Comparison of ENCODE assay signal across 9 mouse cellular contexts in the genomic region with DNA sequence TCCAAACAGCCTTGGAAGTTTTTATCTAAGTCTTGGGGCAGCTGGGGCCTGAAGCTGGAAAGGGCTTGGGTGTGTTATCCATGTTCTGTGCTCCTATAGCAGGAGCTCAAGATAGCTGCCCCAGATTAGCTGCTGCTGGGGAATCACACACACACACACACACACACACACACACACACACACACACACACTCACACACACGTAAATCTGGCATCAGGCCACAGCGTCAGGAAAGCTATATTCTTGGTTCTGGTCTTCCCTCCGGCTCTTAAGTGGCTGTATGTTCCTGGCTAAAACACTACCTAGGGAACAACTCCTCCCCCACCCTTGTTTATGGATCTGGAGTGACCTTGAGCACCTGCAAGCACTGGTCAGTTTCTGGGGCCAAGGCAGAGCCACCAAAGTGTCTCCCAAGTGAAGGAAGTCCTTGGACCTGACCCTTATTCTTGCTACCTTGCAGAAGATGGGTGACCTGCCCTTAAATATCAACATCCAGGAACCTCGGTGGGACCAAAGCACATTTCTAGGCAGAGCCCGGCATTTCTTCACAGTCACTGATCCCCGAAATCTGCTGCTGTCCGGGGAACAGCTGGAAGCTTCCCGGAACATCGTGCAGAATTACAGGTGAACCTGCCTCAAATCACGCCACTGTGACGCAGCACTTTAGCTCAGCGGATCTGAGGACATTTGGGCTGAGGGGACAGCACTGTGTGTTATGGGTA. TPM values are rescaled to one million over a fixed set of nuclear protein-coding genes. Genes with fewer than 3 reads are reported as not detected.
DNase-seq lines count a peak whose midpoint lies in the region; ATAC-seq and TF ChIP-seq lines count a peak whose summit lies in the region.
"Had no signal": no experiment of that assay in that cellular context is flagged by ENCODE, and none has a peak within 500 bp of the region (broad histone marks: within the 10 kb centered on the region; RNA-seq: fewer than 3 reads in every experiment).

No protein-coding gene starts in this region.

- no peak for TF ChIP-seq CTCF in E14TG2a.4 (conservative IDR thresholded peaks at IDR 0.05; ENCODE audit: low read length)

- no peaks in the 10 kb centered on the region for H3K9me3 ChIP-seq in heart, embryonic 12.5 days (replicated peaks)
- no peaks in the 10 kb centered on the region for H3K9me3 ChIP-seq in E14TG2a.4 (ENCODE audit: low read length)
- no peaks in the 10 kb centered on the region for H3K9me3 ChIP-seq in forebrain, embryonic 14.5 days (replicated peaks; ENCODE audit: control insufficient read depth, low read length)
- H3K9me3 ChIP-seq in liver, embryonic 16.5 days (replicated peaks; ENCODE audit: control insufficient read depth, low read length), result no peaks in the 10 kb centered on the region

- DNase-seq in heart, postnatal 25 days (ENCODE audit: low spot score), result no peak
- DNase-seq in forebrain, embryonic 14.5 days (ENCODE audit: low spot score), result no peak
- no peak for DNase-seq in urinary bladder, adult 18-20 months (ENCODE audit: low spot score in 2 of 2)
- no peak for DNase-seq in frontal cortex, postnatal 14 days (ENCODE audit: low spot score in 2 of 2)
- DNase-seq: embryo, embryonic 11 days had no signal

- 73% methylated on average over 12 of the region's 12 CpGs for WGBS in heart, embryonic 12.5 days
- 82% methylated on average over 12 of the region's 12 CpGs for WGBS in forebrain, embryonic 14.5 days
- 75% methylated on average over 12 of the region's 12 CpGs for WGBS in liver, embryonic 16.5 days (ENCODE audit: insufficient replicate concordance)

- intact Hi-C loops in heart, postnatal 25 days (cut with DNase I), result no loop called here

- H3K4me1 ChIP-seq in heart, embryonic 12.5 days (replicated peaks), result peaks cover 28% of the 10 kb centered on the region
- H3K4me1 ChIP-seq in E14TG2a.4 (replicated peaks; ENCODE audit: low read depth, low read length), result peaks cover 71% of the 10 kb centered on the region
- H3K4me1 ChIP-seq in forebrain, embryonic 14.5 days (ENCODE audit: control insufficient read depth, insufficient read depth, low read length), result peaks cover 28% of the 10 kb centered on the region
- peaks cover 25% of the 10 kb centered on the region for H3K4me1 ChIP-seq in liver, embryonic 16.5 days (ENCODE audit: control insufficient read depth, low read depth, low read length)

- no peak for ATAC-seq in heart, embryonic 12.5 days (ENCODE audit: insufficient number of reproducible peaks, low FRiP score)
- no peak for ATAC-seq in forebrain, embryonic 14.5 days
- no peak for ATAC-seq in liver, embryonic 16.5 days (ENCODE audit: low read depth)
- ATAC-seq in erythroblast, adult 5-6 weeks (replicated peaks; ENCODE audit: low FRiP score, poor library complexity, severe bottlenecking), result no peak

- H3K4me2 ChIP-seq in heart, embryonic 12.5 days, result peak overlapping the region; percentile 83
- peak overlapping the region; percentile 68 for H3K4me2 ChIP-seq in forebrain, embryonic 14.5 days (ENCODE audit: low read length)
- H3K4me2 ChIP-seq in liver, embryonic 16.5 days (ENCODE audit: low read depth, low read length), result peak overlapping the region; percentile 84

- H3K27me3 ChIP-seq in heart, embryonic 12.5 days (replicated peaks), result peaks cover 27% of the 10 kb centered on the region
- H3K27me3 ChIP-seq in E14TG2a.4 (ENCODE audit: insufficient read depth, low read length), result peaks cover 68% of the 10 kb centered on the region
- H3K27me3 ChIP-seq in forebrain, embryonic 14.5 days (replicated peaks; ENCODE audit: control insufficient read depth, insufficient read depth, low read length), result peaks cover 6% of the 10 kb centered on the region; the same call in 1 of the 2 replicates
- peaks cover 30% of the 10 kb centered on the region for H3K27me3 ChIP-seq in liver, embryonic 16.5 days (ENCODE audit: control insufficient read depth, insufficient read depth, low read depth, low read length)

- H3K4me3 ChIP-seq in heart, embryonic 12.5 days, result peak overlapping the region; percentile 63
- peak overlapping the region; percentile 74; the same call in 1 of the 2 replicates for H3K4me3 ChIP-seq in E14TG2a.4 (replicated peaks; ENCODE audit: low read length)
- H3K4me3 ChIP-seq in forebrain, embryonic 14.5 days (ENCODE audit: low read depth, low read length), result peak overlapping the region; percentile 51
- no peak overlapping the region; the same call in 1 of the 2 replicates for H3K4me3 ChIP-seq in liver, embryonic 16.5 days (ENCODE audit: low read depth, low read length)

- H3K9ac ChIP-seq in heart, embryonic 12.5 days, result peak overlapping the region; percentile 79
- peak overlapping the region; percentile 77 for H3K9ac ChIP-seq in forebrain, embryonic 14.5 days (ENCODE audit: low read length)
- H3K9ac ChIP-seq in liver, embryonic 16.5 days (ENCODE audit: low read depth, low read length), result no peak overlapping the region

- peaks cover 41% of the 10 kb centered on the region for H3K36me3 ChIP-seq in heart, embryonic 12.5 days
- peaks cover 5% of the 10 kb centered on the region; the same call in 1 of the 2 replicates for H3K36me3 ChIP-seq in E14TG2a.4 (ENCODE audit: insufficient read depth, low read length)
- peaks cover 43% of the 10 kb centered on the region for H3K36me3 ChIP-seq in forebrain, embryonic 14.5 days (ENCODE audit: control insufficient read depth, insufficient read depth, low read length)
- H3K36me3 ChIP-seq in liver, embryonic 16.5 days (ENCODE audit: control insufficient read depth, insufficient read depth), result no peaks in the 10 kb centered on the region

- peak overlapping the region; percentile 93 for H3K27ac ChIP-seq in heart, embryonic 12.5 days (ENCODE audit: poor library complexity, severe bottlenecking)
- H3K27ac ChIP-seq in forebrain, embryonic 14.5 days (ENCODE audit: low read depth, low read length), result peak overlapping the region; percentile 90
- H3K27ac ChIP-seq in liver, embryonic 16.5 days (ENCODE audit: low read length), result peak overlapping the region; percentile 75; the same call in 1 of the 2 replicates

RNA-seq across cellular contexts. Expression of a gene that starts 1.5 kb away (rescaled TPM):
- 20.4 and 21.3 TPM in 2 replicates for polyA plus RNA-seq in heart, embryonic 12.5 days (2016; fragmentation: Nextera tagmentation; extraction: Ambion mirVana)
- 10 to 100 TPM; 10.7 to 13.9 TPM for total RNA-seq in heart, postnatal 25 days (2021)
- 54.2 and 56.5 TPM in 2 replicates for polyA plus RNA-seq in forebrain, embryonic 14.5 days (2014; fragmentation: Nextera tagmentation; extraction: Ambion mirVana)
- polyA plus RNA-seq in liver, embryonic 16.5 days (2015; fragmentation: Nextera tagmentation; extraction: Ambion mirVana), result 2.9 and 3.5 TPM in 2 replicates
- total RNA-seq in erythroblast, adult 5-6 weeks (2015; ENCODE audit: low replicate concordance), result 9.4 and 16.7 TPM in 2 replicates
- 3.4 and 3.8 TPM in 2 replicates for total RNA-seq in erythroblast, adult 5-6 weeks (2017; ENCODE audit: low replicate concordance)

RNA-seq across cellular contexts. Expression of a gene that starts 3.3 kb away (rescaled TPM):
- 0.09 and 0.18 TPM in 2 replicates for polyA plus RNA-seq in heart, embryonic 12.5 days (2016; fragmentation: Nextera tagmentation; extraction: Ambion mirVana)
- total RNA-seq in heart, postnatal 25 days (2021), result under 1 TPM in 1 of 2 experiments, not detected in 1; 0.16 TPM
- polyA plus RNA-seq in forebrain, embryonic 14.5 days (2014; fragmentation: Nextera tagmentation; extraction: Ambion mirVana), result 1.1 and 1.8 TPM in 2 replicates
- not detected in 2 replicates for polyA plus RNA-seq in liver, embryonic 16.5 days (2015; fragmentation: Nextera tagmentation; extraction: Ambion mirVana)
- total RNA-seq in erythroblast, adult 5-6 weeks (2015; ENCODE audit: low replicate concordance), result not detected in 2 replicates
- total RNA-seq in erythroblast, adult 5-6 weeks (2017; ENCODE audit: low replicate concordance), result 0.28 TPM in 1 of 2 replicates, not detected in the other

RNA-seq across cellular contexts. Expression of a gene that starts 26.2 kb away (rescaled TPM):
- polyA plus RNA-seq in heart, embryonic 12.5 days (2016; fragmentation: Nextera tagmentation; extraction: Ambion mirVana), result 2.9 and 3.0 TPM in 2 replicates
- 1 to 10 TPM; 3.8 to 5.2 TPM for total RNA-seq in heart, postnatal 25 days (2021)
- 1.1 TPM in 2 replicates for polyA plus RNA-seq in forebrain, embryonic 14.5 days (2014; fragmentation: Nextera tagmentation; extraction: Ambion mirVana)
- polyA plus RNA-seq in liver, embryonic 16.5 days (2015; fragmentation: Nextera tagmentation; extraction: Ambion mirVana), result 0.18 and 0.35 TPM in 2 replicates
- not detected in 2 replicates for total RNA-seq in erythroblast, adult 5-6 weeks (2015; ENCODE audit: low replicate concordance)
- not detected in 2 replicates for total RNA-seq in erythroblast, adult 5-6 weeks (2017; ENCODE audit: low replicate concordance)

RNA-seq across cellular contexts. Expression of a gene that starts 34.6 kb away (rescaled TPM):
- 58.3 and 58.5 TPM in 2 replicates for polyA plus RNA-seq in heart, embryonic 12.5 days (2016; fragmentation: Nextera tagmentation; extraction: Ambion mirVana)
- 10 to 100 TPM; 52.0 to 69.7 TPM for total RNA-seq in heart, postnatal 25 days (2021)
- 15.3 and 17.2 TPM in 2 replicates for polyA plus RNA-seq in forebrain, embryonic 14.5 days (2014; fragmentation: Nextera tagmentation; extraction: Ambion mirVana)
- 4.6 and 4.7 TPM in 2 replicates for polyA plus RNA-seq in liver, embryonic 16.5 days (2015; fragmentation: Nextera tagmentation; extraction: Ambion mirVana)
- not detected in 2 replicates for total RNA-seq in erythroblast, adult 5-6 weeks (2015; ENCODE audit: low replicate concordance)
- 0.42 and 0.60 TPM in 2 replicates for total RNA-seq in erythroblast, adult 5-6 weeks (2017; ENCODE audit: low replicate concordance)

RNA-seq across cellular contexts. Expression of a gene that starts 42.6 kb away (rescaled TPM):
- polyA plus RNA-seq in heart, embryonic 12.5 days (2016; fragmentation: Nextera tagmentation; extraction: Ambion mirVana), result 60.1 and 66.8 TPM in 2 replicates
- 10 to 100 TPM; 54.9 to 55.4 TPM for total RNA-seq in heart, postnatal 25 days (2021)
- 67.1 and 68.4 TPM in 2 replicates for polyA plus RNA-seq in forebrain, embryonic 14.5 days (2014; fragmentation: Nextera tagmentation; extraction: Ambion mirVana)
- polyA plus RNA-seq in liver, embryonic 16.5 days (2015; fragmentation: Nextera tagmentation; extraction: Ambion mirVana), result 27.0 and 29.0 TPM in 2 replicates
- total RNA-seq in erythroblast, adult 5-6 weeks (2015; ENCODE audit: low replicate concordance), result 9.2 and 14.0 TPM in 2 replicates
- 8.0 and 11.6 TPM in 2 replicates for total RNA-seq in erythroblast, adult 5-6 weeks (2017; ENCODE audit: low replicate concordance)
